Mouse (Mus musculus) G1E (cell line): Measurements from ENCODE around the gene Pitpnc1. TPM values are rescaled to one million over a fixed set of nuclear protein-coding genes. Genes with fewer than 3 reads are reported as not detected.

Source experiments
- ATAC-seq: 2 replicates; pipeline ENCODE4 v1.8.0; 2016; ENCODE audit warnings: mild to moderate bottlenecking; ENCODE audit not compliant: insufficient number of reproducible peaks, poor library complexity, low FRiP score, severe bottlenecking; ENCODE audit errors: extremely low read depth
- DNase-seq: peaks from one replicate; pipeline ENCODE4 v3.0.0; 2012; ENCODE audit warnings: low spot score
- H3K27me3 ChIP-seq: 2 replicates; pipeline ENCODE4 v1.6.1; 2012; ENCODE audit warnings: mild to moderate bottlenecking, low read length, inconsistent platforms; ENCODE audit not compliant: insufficient read depth
- H3K36me3 ChIP-seq: replicated peaks from 2 replicates; pipeline ENCODE3; 2012; ENCODE audit warnings: mild to moderate bottlenecking, inconsistent platforms
- H3K4me1 ChIP-seq: 2 replicates; pipeline ENCODE4 v1.6.1; 2012; ENCODE audit warnings: low read depth, low read length, inconsistent platforms, mixed read lengths; ENCODE audit not compliant: insufficient read depth
- H3K4me3 ChIP-seq: 2 replicates; pipeline ENCODE4 v1.5.1; 2012; ENCODE audit warnings: low read depth, mild to moderate bottlenecking, inconsistent platforms, low read length, moderate library complexity, mixed read lengths
- H3K9me3 ChIP-seq: replicated peaks from 2 replicates; pipeline ENCODE4 v1.6.1; 2012; ENCODE audit warnings: inconsistent platforms
- CTCF ChIP-seq: IDR thresholded peaks from 2 replicates; pipeline ENCODE4 v1.5.1; 2012; ENCODE audit warnings: low read depth, low read length, inconsistent platforms, mixed read lengths
- GATA1 ChIP-seq: IDR thresholded peaks from 2 replicates; pipeline ENCODE4 v1.6.1; 2012; ENCODE audit warnings: borderline replicate concordance, low read length, inconsistent platforms, mixed read lengths
- GATA2 ChIP-seq: IDR thresholded peaks from 2 replicates; pipeline ENCODE4 v1.6.1; 2012; ENCODE audit warnings: low read depth, low read length, inconsistent platforms, borderline replicate concordance
- POLR2AphosphoS5 ChIP-seq: IDR thresholded peaks from 2 replicates; pipeline ENCODE4 v1.6.1; 2012; ENCODE audit warnings: low read depth, low read length, inconsistent platforms; ENCODE audit not compliant: insufficient replicate concordance
- TAL1 ChIP-seq: conservative IDR thresholded peaks from 2 replicates; pipeline ENCODE4 v1.6.1; 2012; ENCODE audit warnings: low read depth, low read length, inconsistent platforms, mixed read lengths
- polyA plus RNA-seq: library from polyadenylated mRNA; stranded (reverse); fragments of >175 nt; gene quantifications from 2 replicates; pipeline ENCODE4 v1.2.3, GENCODE M21; 2012
- total RNA-seq, 2 experiments: library from RNA; stranded (forward) in 1 of 2; stranded (reverse) in 1 of 2; fragments of 200-1000 nt in 1 of 2; fragments of >200 nt in 1 of 2; fragmentation: Nextera tagmentation in 1 of 2; gene quantifications; 2 replicates each; pipeline ENCODE4 v1.2.3; 2014 to 2017

The Pitpnc1 gene
- total and polyA plus RNA-seq, 3 experiments = 9.9 to 53.5 (median 31.5) TPM

- DNase-seq = no peak
- Histone ChIP-seq H3K4me1 (peaks cover 71% of the 10 kb centered on the region), H3K4me3 (no peak overlapping the region), H3K9me3 (no peaks in the 10 kb centered on the region), H3K27me3 (no peaks in the 10 kb centered on the region), H3K36me3 (peaks cover 48% of the 10 kb centered on the region)
- ATAC-seq = 0 out of 2 replicates have a peak, but pooled peaks have one; percentile 9
- TF ChIP-seq CTCF = no peak
Observed at GRCm38 (mm10) chr11:107393154-107393827, 77.2 kb downstream of the Pitpnc1 start.

GRCm38 (mm10) chr11:107390540-107390939 lies 80.0 kb downstream of the Pitpnc1 start:
- no peak for DNase-seq
- H3K9me3 ChIP-seq = no peaks in the 10 kb centered on the region
- H3K27me3 ChIP-seq = no peaks in the 10 kb centered on the region
- H3K4me1 ChIP-seq = peaks cover 50% of the 10 kb centered on the region
- H3K4me3 ChIP-seq = no peak overlapping the region
- peaks cover 60% of the 10 kb centered on the region for H3K36me3 ChIP-seq
- no peak for TF ChIP-seq GATA2
- no peak for TF ChIP-seq TAL1
- TF ChIP-seq POLR2AphosphoS5 = no peak
- no peak for TF ChIP-seq GATA1
- ATAC-seq = no peak

GRCm38 (mm10) chr11:107390001-107390400 lies 80.5 kb downstream of the Pitpnc1 start:
- Histone ChIP-seq H3K36me3 (peaks cover 60% of the 10 kb centered on the region), H3K4me3 (no peak overlapping the region), H3K27me3 (no peaks in the 10 kb centered on the region), H3K9me3 (no peaks in the 10 kb centered on the region), H3K4me1 (peaks cover 47% of the 10 kb centered on the region)
- TF ChIP-seq POLR2AphosphoS5 (no peak), CTCF (no peak), GATA1 (no peak), TAL1 (no peak), GATA2 (no peak)
- DNase-seq = no peak
- ATAC-seq = no peak

GRCm38 (mm10) chr11:107386481-107386880 lies 84.0 kb downstream of the Pitpnc1 start:
- Histone ChIP-seq H3K36me3 (peaks cover 52% of the 10 kb centered on the region), H3K9me3 (no peaks in the 10 kb centered on the region), H3K4me1 (peaks cover 14% of the 10 kb centered on the region), H3K27me3 (no peaks in the 10 kb centered on the region), H3K4me3 (no peak overlapping the region)
- ATAC-seq (no peak), DNase-seq (no peak)
- TF ChIP-seq CTCF = no peak

GRCm38 (mm10) chr11:107385306-107385705 lies 85.2 kb downstream of the Pitpnc1 start:
- H3K9me3 ChIP-seq = no peaks in the 10 kb centered on the region
- no peak for ATAC-seq

GRCm38 (mm10) chr11:107383985-107384384 lies 86.5 kb downstream of the Pitpnc1 start:
- Histone ChIP-seq H3K36me3 (peaks cover 50% of the 10 kb centered on the region), H3K9me3 (no peaks in the 10 kb centered on the region; the same call in 1 of the 2 replicates), H3K4me1 (peaks cover 7% of the 10 kb centered on the region), H3K4me3 (no peak overlapping the region), H3K27me3 (no peaks in the 10 kb centered on the region)
- ATAC-seq = no peak
- TF ChIP-seq GATA2 (no peak), POLR2AphosphoS5 (no peak), TAL1 (no peak), GATA1 (no peak), CTCF (no peak)
- no peak for DNase-seq

More at GRCm38 (mm10) chr11:107385306-107385705, 85.2 kb downstream of the Pitpnc1 start:
- Histone ChIP-seq H3K36me3 (peaks cover 50% of the 10 kb centered on the region), H3K27me3 (no peaks in the 10 kb centered on the region), H3K4me1 (peaks cover 10% of the 10 kb centered on the region), H3K4me3 (no peak overlapping the region)
- DNase-seq = no peak
- TF ChIP-seq TAL1 (no peak), CTCF (peak; percentile 57; the same call in 1 of the 2 replicates)

GRCm38 (mm10) chr11:107379965-107380364 lies 90.5 kb downstream of the Pitpnc1 start:
- no peak for TF ChIP-seq POLR2AphosphoS5
- TF ChIP-seq CTCF = no peak
- TF ChIP-seq TAL1 = no peak
- TF ChIP-seq GATA2 = no peak
- TF ChIP-seq GATA1 = no peak
- no peaks in the 10 kb centered on the region for H3K27me3 ChIP-seq
- no peaks in the 10 kb centered on the region; the same call in 1 of the 2 replicates for H3K9me3 ChIP-seq
- ATAC-seq (no peak), DNase-seq (no peak)
- H3K4me3 ChIP-seq = no peak overlapping the region
- H3K36me3 ChIP-seq = peaks cover 52% of the 10 kb centered on the region
- H3K4me1 ChIP-seq = peaks cover 2% of the 10 kb centered on the region; the same call in 1 of the 2 replicates
